ENCODE assay signal across 8 mouse cellular contexts in the genomic region with DNA sequence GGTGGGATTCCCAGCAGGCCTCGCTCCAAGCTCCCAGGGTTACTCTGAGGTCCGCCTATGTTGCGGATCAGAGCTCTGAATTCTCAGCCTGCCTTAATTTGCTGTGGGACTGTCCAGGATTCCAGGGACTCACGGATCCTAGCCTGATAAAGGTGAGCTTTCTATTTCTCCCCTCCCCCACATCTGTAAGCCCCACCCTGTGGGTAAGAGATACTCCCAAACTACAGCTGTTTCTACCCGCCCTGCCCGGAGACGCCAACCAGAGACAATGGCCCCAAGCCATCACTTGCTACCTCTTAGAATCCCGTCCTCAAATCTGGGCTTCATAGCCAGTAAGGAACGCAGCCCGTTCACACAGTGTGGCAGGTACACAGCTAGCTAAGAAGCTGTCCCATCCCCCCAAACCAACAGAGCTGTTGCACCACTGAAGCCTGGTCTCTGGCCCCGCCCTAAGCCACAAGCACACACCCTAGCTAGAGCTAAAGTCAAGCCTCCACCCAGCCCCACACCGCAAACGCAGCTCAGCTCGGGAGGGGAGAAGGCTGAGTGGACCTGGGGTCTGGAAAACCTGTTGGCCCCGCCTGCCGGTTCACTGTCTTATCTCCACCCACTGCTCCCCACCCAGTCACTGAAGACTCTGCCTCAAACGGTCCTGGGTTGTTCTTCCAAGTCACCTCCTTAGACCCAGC. TPM values are rescaled to one million over a fixed set of nuclear protein-coding genes. Genes with fewer than 3 reads are reported as not detected.
A peak's percentile ranks its signal among the peaks of the same experiment; 100 is the strongest.
DNase-seq lines count a peak whose midpoint lies in the region; ATAC-seq and TF ChIP-seq lines count a peak whose summit lies in the region.

No protein-coding gene starts in this region.

- no peak for ATAC-seq in forebrain, embryonic 15.5 days (replicated peaks)
- ATAC-seq in lung, embryonic 15.5 days (ENCODE audit: borderline replicate concordance, extremely low read depth, low FRiP score, low TSS enrichment): peak; percentile 68

- H3K27ac ChIP-seq in ES-Bruce4 (ENCODE audit: insufficient read depth, low read length): peak overlapping the region; percentile 68
- peak overlapping the region; percentile 57; the same call in 1 of the 2 replicates for H3K27ac ChIP-seq in forebrain, embryonic 15.5 days (replicated peaks)
- H3K27ac ChIP-seq in lung, embryonic 15.5 days: no peak overlapping the region
- H3K27ac ChIP-seq in small intestine, adult 2 months (ENCODE audit: insufficient read depth, low read depth, low read length): no peak overlapping the region

- peaks cover 11% of the 10 kb centered on the region for H3K4me1 ChIP-seq in ES-Bruce4 (ENCODE audit: control insufficient read depth, insufficient read depth, low read length)
- peaks cover 49% of the 10 kb centered on the region for H3K4me1 ChIP-seq in forebrain, embryonic 15.5 days
- peaks cover 20% of the 10 kb centered on the region; the same call in 1 of the 2 replicates for H3K4me1 ChIP-seq in lung, embryonic 15.5 days
- H3K4me1 ChIP-seq in small intestine, adult 2 months (ENCODE audit: control insufficient read depth, insufficient read depth, insufficient read length, low read length): peaks cover 26% of the 10 kb centered on the region

- no peak for TF ChIP-seq POLR2A in ES-Bruce4 (IDR thresholded peaks at IDR 0.05; ENCODE audit: insufficient read depth, low read length)
- TF ChIP-seq POLR2A in small intestine, adult 2 months (IDR thresholded peaks at IDR 0.05; ENCODE audit: low read depth, low read length): no peak

- 18% methylated on average over 17 of the region's 17 CpGs for WGBS in forebrain, embryonic 15.5 days
- WGBS in lung, embryonic 15.5 days: 9% methylated on average over 17 of the region's 17 CpGs
- WGBS in small intestine, adult 2 months: 9% methylated on average over 17 of the region's 17 CpGs

- peak overlapping the region; percentile 50 for H3K4me3 ChIP-seq in ES-Bruce4 (ENCODE audit: low read depth, low read length)
- H3K4me3 ChIP-seq in forebrain, embryonic 15.5 days: no peak overlapping the region
- H3K4me3 ChIP-seq in lung, embryonic 15.5 days: no peak overlapping the region
- peak overlapping the region; percentile 14; the same call in 1 of the 2 replicates for H3K4me3 ChIP-seq in small intestine, adult 2 months (ENCODE audit: low read depth, low read length)

- no peak for TF ChIP-seq EP300 in ES-Bruce4 (IDR thresholded peaks at IDR 0.05; ENCODE audit: insufficient read depth, low read depth, low read length)

- DNase-seq in 3T3-L1 (ENCODE audit: low read depth, low spot score): peak; percentile 27
- DNase-seq in layer of hippocampus, postnatal 10 days (ENCODE audit: low spot score in 2 of 2): no peak
- no peak for DNase-seq in testis, postnatal 14 days (ENCODE audit: low spot score)
- no peak for DNase-seq in heart, adult 11 months

- H3K27me3 ChIP-seq in ES-Bruce4 (ENCODE audit: control insufficient read depth, insufficient read depth, low read length, poor library complexity, severe bottlenecking): no peaks in the 10 kb centered on the region
- H3K27me3 ChIP-seq in forebrain, embryonic 15.5 days: no peaks in the 10 kb centered on the region
- peaks cover 35% of the 10 kb centered on the region for H3K27me3 ChIP-seq in lung, embryonic 15.5 days
- peaks cover 11% of the 10 kb centered on the region for H3K27me3 ChIP-seq in small intestine, adult 2 months (ENCODE audit: control insufficient read depth, insufficient read depth, low read length)

- no peak for TF ChIP-seq CTCF in ES-Bruce4 (IDR thresholded peaks at IDR 0.05; ENCODE audit: low read depth, low read length)
- no peak for TF ChIP-seq CTCF in small intestine, adult 2 months (IDR thresholded peaks at IDR 0.05; ENCODE audit: extremely low read depth, insufficient read length, insufficient replicate concordance, low read depth, low read length)

- H3K36me3 ChIP-seq in ES-Bruce4 (ENCODE audit: control insufficient read depth, insufficient read depth, low read length, poor library complexity, severe bottlenecking): no peaks in the 10 kb centered on the region
- no peaks in the 10 kb centered on the region for H3K36me3 ChIP-seq in forebrain, embryonic 15.5 days
- H3K36me3 ChIP-seq in lung, embryonic 15.5 days: no peaks in the 10 kb centered on the region
- H3K36me3 ChIP-seq in small intestine, adult 2 months (ENCODE audit: control insufficient read depth, insufficient read depth, low read length): no peaks in the 10 kb centered on the region

- H3K9me3 ChIP-seq in ES-Bruce4 (replicated peaks; ENCODE audit: control insufficient read depth, insufficient read depth, low read length, poor library complexity, severe bottlenecking): no peaks in the 10 kb centered on the region
- H3K9me3 ChIP-seq in forebrain, embryonic 15.5 days: no peaks in the 10 kb centered on the region
- no peaks in the 10 kb centered on the region for H3K9me3 ChIP-seq in lung, embryonic 15.5 days

- H3K4me2 ChIP-seq in forebrain, embryonic 15.5 days (replicated peaks): no peak overlapping the region
- peak overlapping the region; percentile 18 for H3K4me2 ChIP-seq in lung, embryonic 15.5 days

- 0 out of 2 replicates have a peak overlapping the region, but pooled peaks have one; percentile 6 for H3K9ac ChIP-seq in ES-Bruce4 (ENCODE audit: low read depth, poor library complexity, severe bottlenecking)
- 0 out of 2 replicates have a peak overlapping the region, but pooled peaks have one; percentile 6 for H3K9ac ChIP-seq in forebrain, embryonic 15.5 days (replicated peaks)
- H3K9ac ChIP-seq in lung, embryonic 15.5 days: no peak overlapping the region

RNA-seq across cellular contexts. Expression of gene Pou2f2, which starts 23.9 kb away (rescaled TPM):
- polyA plus RNA-seq in ES-Bruce4 (2011; ENCODE audit: insufficient read depth, insufficient read length, low read depth, missing spikeins): 1.8 and 2.1 TPM in 2 replicates
- 17.4 and 17.5 TPM in 2 replicates for polyA plus RNA-seq in forebrain, embryonic 15.5 days (2015; fragmentation: Nextera tagmentation; extraction: Ambion mirVana)
- 0.31 and 0.55 TPM in 2 replicates for polyA plus RNA-seq in lung, embryonic 15.5 days (2015; fragmentation: Nextera tagmentation; extraction: Ambion mirVana)
- polyA plus RNA-seq in small intestine, adult 2 months (2012; rRNA removed): 2.9 and 6.9 TPM in 2 replicates
- total RNA-seq in layer of hippocampus, postnatal 10 days (2021): 10 to 100 TPM; 10.1 to 11.3 TPM

Comparison
In these comparisons a context has a peak if more than half of its experiments do, and no peak if none do; other contexts are left out.
1. H3K27ac ChIP-seq: peak in ES-Bruce4 (single experiment) and forebrain, embryonic 15.5 days (single experiment); none in lung, embryonic 15.5 days (single experiment) and small intestine, adult 2 months (single experiment).
2. H3K4me3 ChIP-seq: peak in ES-Bruce4 (single experiment) and small intestine, adult 2 months (single experiment); none in forebrain, embryonic 15.5 days (single experiment) and lung, embryonic 15.5 days (single experiment).